Mouse (Mus musculus): Measurements from ENCODE around the gene Bst2. TPM values are rescaled to one million over a fixed set of nuclear protein-coding genes. Genes with fewer than 3 reads are reported as not detected.
A peak's percentile ranks its signal among the peaks of the same experiment; 100 is the strongest.

Bst2 gene
- 1 to 10 TPM; 8.6 to 9.3 TPM for total RNA-seq (2021)
- long read RNA-seq, experiment 1, partial matches to known transcripts = 0 of 4 reads
- long read RNA-seq, experiment 1, other reads (novel, unspliced or antisense) = 0 of 4 reads
- long read RNA-seq, experiment 2, partial matches to known transcripts = 0 of 2 reads
- long read RNA-seq, experiment 2, other reads (novel, unspliced or antisense) = 0 of 2 reads

DNA sequence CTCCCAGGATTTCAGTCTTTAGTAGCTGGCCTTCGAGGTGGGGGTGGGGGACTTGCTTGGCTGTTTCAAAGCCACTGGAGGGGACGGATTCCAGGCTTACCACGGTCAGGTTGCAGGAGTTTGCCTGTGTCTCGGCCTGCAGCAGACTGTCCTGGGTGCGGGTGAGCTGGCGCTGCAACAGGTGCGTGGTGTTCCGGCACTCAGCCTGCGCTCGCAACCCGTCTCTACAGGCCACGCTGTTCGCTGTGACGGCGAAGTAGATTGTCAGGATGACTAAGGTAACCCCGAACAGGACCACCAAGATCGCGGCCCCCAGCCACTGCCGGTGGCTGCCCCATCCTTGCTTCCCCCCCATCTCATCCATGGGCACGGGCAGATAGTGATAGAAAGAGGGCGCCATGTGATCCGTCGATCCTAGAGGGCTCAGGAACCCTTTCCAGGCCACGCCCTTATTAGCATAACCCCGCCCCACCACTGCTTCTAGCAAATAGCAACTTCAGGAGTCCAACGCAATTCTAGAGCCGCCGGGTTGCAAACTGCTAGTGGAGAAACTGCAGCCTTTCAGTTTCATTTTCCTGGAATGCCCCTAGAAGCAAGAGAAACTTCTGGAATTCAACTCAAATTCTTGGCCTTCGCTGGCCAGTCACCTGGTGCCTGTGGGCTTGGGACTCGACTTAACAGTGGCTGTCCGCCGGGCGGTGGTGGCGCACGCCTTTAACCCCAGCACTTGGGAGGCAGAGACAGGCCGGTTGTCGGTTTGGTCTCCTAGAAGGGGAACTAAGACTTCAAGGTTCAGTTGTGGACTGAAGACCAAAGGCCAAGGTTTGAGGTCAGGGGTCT, at the start of gene Bst2:
TSS of gene Bst2 (minus strand) at position 429 of the 840 bp plus-strand sequence.
- intact Hi-C loops (cut with DNase I; ENCODE audit: low total_unique reads) = no loop called here
- DNase-seq = peak; percentile 85

DNA sequence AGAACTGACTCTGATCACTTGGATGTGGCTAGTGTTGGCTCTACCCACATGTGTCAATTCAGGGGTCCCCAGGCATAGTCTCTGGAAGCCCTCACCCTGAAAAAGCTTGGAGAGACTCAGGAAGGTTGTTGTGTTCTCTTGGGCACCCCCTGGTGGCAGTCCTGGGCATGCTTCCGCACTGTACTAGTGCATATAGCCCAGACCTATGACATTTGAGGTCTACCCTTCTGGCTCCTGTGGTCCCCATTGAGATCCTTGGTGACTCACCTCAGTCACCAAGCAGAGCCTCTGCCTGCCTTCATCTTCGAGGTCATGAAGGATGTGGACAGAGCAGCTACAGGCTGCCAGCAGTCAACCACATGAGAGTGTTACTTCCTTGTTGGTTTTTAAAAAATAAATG, 49.6 kb upstream of the Bst2 start:
- DNase-seq = no peak
- intact Hi-C loops (cut with DNase I; ENCODE audit: low total_unique reads) = no loop called here

DNA sequence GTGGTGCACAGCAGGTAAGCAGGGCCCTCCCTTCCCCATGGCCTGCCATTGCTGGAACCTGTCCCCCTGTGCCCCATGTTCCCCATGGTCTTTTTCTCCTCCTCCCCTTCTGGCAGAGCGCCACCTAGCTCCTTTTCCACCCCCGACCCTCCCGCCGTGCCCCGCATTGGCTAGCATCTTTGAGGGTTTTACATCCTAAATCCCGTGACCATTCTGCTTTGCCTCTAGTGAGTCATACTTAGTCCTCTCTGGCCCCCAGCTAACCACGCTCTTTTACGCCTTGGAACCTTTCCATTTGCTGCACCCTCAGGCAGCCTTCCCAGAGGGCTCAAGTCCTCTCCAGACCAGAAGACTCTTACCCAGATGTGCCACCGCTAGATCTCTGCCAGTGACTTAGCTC, 42.9 kb upstream of the Bst2 start:
- no peak for DNase-seq
- intact Hi-C loops (cut with DNase I; ENCODE audit: low total_unique reads) = no loop called here

DNA sequence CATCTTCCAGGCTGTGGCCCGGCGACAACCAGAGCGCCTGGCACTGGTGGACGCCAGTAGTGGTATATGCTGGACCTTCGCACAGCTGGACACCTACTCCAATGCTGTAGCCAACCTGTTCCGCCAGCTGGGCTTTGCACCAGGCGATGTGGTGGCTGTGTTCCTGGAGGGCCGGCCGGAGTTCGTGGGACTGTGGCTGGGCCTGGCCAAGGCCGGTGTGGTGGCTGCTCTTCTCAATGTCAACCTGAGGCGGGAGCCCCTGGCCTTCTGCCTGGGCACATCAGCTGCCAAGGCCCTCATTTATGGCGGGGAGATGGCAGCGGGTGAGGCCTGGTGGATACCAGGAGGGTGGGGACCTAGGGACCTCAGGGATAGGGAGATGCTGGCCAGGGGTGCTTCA, 42.2 kb upstream of the Bst2 start:
- peak; percentile 68 for DNase-seq
- intact Hi-C loops (cut with DNase I; ENCODE audit: low total_unique reads) = no loop called here

DNA sequence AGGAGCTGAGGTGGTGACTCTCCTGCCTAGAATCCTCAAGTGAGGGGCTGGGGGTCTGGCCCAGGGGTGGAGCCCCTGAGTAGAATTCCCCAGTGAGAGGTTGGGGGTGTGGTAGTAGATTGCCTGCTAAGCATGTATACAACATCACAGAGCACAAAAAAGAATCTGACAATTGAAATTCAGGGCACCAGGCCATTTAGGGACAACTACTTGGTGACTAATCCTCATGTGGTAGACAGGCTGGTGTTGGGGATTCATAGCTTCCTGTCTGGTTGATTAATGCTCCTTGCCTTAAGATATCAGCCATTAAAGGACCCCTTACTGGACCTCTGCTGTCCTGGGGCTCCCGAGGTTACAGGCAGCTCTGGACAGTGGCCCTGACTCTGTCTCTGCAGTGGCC, 41.8 kb upstream of the Bst2 start:
- intact Hi-C loops (cut with DNase I; ENCODE audit: low total_unique reads) = no loop called here
- DNase-seq = no peak

DNA sequence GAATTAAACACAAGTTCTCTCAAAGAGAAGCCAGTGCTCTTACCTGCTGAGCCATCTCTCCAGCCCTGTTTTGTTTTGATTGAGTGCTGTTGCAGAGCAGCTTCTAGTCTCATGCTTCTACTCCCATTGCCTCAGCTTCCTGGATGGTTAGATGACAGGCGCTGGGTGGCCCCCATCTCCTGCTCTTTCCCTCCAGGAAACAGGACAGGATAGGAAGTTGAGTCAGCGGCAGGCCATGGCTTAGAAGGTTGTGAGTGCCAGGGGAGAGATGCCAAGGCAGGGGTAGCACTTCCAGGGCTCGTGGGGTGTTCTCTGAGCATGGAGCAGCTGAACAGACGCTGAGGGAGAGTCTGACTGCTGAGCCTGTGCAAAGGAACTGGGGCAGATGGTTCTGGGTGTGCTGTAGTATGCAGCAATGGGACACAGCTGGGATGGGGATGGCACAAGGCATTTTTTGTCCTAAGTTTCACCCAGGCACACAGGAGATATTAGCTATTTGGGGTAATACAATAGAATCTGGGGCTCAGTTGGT, 40.7 kb upstream of the Bst2 start:
- DNase-seq = no peak
- intact Hi-C loops (cut with DNase I; ENCODE audit: low total_unique reads) = no loop called here

DNA sequence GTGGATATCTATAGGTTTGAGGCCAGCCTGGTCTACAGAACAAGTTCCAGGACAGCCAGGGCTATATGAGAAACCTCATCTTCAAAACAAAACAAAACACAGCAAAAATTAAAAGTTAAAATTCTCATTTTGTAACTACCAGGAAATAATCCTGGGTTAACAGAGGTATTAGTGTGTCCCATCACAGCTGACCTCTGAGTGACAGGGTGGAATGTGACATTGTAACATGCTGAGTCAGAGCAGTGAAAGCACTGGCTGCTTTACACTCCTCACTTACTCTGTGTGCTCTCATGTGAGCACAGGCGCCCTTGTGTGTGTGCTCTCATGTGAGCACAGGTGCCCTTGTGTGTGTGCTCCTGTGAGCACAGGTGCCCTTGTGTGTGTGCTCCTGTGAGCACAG, 37.8 kb upstream of the Bst2 start:
- intact Hi-C loops (cut with DNase I; ENCODE audit: low total_unique reads) = no loop called here
- no peak for DNase-seq

DNA sequence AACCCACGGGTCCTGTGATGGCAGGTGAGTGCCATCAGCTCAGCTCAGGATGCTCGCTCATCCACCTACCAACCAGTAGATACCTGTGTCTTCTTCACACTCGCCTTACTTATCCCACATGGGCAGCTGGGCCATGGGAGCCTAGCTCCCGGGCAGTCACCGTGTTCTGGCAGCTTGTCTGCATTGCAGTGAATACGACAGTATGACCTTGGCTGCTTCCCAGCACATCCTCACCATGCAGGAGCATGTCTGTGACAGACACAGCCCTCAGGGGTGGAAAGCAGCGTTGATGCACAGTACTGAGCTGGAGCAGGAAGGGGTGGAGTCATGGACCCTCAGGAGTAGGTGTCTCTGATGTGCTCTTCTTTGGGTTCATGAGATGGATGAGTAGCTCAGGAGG, 37.2 kb upstream of the Bst2 start:
- intact Hi-C loops (cut with DNase I; ENCODE audit: low total_unique reads) = no loop called here
- no peak for DNase-seq

DNA sequence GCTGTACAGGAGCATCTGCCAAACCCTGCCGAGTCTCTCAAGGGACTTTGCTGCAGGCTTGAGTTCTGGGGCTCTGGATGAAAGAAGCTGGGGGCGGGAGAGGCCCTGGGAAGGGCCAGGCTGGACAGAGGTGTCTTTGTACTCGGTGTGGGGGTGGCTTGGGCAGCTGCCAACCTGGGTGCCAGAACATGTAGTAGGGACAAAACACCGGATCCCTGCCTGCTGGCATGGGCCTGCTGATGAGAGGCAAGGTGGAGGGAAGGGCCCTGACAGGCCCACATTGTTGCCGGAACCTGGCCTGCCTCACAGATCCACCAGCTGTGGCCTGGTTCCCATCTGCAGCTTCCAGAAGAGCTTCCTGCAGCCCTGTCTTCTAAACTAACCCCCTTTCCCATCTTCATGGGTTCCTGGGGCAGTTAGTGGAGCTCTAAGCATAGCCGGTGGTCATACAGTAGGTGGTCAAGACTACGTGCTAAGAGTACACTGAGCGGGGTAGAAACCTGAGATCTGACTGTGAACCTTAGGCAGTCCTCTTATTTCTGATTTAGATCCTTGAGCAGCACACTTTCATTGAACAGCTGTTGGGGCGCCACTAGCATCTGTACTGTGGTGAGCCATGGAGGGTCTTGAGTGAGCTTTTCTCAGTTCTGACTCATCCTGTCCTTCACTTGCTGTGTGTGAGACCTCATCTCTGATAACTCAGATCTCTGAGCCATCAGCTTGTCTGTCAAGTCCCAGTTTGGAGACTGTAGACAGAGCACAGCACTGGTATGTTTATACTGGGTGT, 35.8 kb upstream of the Bst2 start:
- intact Hi-C loops (cut with DNase I; ENCODE audit: low total_unique reads) = no loop called here
- peak; percentile 72 for DNase-seq

DNA sequence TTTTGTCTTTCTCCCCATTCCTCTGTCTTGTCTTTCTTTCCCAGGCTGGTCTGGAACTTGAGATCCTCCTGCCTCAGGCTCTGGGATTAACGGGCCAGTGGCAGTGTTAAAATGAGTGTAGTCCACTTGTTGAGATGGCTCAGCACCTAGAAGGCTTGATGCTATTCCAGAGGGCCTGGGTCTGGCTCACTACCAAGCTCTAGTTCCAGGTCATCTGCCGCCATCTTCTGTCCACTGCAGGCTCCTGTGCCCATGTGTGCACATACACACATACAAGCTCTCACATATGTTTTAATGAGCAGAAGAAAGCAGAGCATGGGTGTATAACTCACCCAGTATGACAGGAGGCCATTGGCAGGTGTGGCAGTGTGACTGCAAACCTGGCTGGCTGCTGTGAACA, 34.8 kb upstream of the Bst2 start:
- DNase-seq = no peak
- intact Hi-C loops (cut with DNase I; ENCODE audit: low total_unique reads) = no loop called here

DNA sequence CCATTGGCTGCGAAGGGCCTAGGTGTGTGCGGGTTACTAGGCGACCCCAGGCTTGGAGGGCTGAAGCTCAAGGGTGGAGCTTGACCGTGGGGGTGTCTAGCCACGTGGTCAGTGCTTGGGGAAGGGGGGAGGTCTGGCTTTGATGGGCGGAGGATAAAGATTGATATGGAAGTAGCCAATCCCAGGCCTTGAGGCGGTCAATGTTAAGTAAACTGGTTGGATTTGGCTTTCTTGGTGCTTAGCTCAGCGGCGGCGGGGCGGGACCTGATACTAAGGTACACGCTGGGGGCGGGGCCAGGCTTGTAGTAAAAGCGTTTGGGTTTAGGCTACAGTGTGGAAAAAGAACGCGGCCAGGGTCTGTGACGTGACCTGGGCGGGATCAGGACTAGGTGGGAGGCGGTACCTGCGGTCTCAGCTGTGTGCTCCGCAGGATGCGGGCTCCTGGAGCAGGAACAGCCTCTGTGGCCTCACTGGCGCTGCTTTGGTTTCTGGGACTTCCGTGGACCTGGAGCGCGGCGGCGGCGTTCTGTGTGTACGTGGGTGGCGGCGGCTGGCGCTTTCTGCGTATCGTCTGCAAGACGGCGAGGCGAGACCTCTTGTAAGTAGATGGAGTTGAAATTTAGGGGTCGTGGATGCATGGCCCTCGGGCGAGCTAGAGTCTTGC, 33.2 kb upstream of the Bst2 start:
- peak; percentile 87 for DNase-seq
- intact Hi-C loops (cut with DNase I; ENCODE audit: low total_unique reads) = no loop called here

DNA sequence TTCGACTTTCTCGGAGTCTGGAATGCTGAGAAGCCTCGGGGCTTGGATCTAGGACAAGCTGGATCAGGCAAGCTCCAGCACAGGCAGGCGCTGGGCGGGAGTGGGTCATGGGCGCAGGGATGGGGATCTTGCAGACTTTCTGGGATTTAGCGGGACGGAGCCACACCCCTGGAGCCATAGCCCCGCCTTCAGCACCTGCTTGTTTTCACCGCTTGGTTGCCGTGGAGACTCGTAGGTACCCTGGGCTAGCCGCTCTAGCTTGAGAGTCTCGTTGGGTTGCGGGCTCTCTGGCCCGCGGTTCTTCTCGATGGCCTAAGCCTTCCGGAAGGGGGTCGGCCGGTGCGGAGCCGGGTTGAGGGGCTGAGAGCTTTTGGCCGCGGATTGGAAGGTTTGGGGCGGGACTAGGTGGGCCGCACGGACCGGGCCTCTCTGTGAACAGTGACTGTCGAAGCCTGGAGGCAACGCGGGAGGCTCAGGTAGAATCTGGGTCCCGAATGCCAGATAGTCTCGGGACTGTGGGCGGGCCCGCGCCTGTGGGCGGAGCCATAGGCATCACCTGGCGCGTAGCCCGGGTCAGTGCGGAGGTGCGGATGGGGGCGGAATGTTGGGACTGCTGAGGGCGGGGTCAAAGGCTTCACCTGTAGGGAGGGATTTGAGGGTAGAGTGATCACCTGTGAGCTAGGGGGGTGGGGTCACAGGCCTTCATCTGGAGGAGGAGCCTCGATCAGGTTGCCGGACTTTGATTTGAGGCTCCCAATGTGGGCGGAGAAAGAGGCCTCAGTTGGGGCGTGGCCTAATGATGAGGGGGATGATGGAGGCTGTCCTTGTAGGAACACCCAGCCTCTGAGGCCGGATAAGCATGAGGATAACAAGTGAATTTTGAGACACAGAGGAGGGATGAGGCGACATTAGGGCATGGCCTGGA, 32.4 kb upstream of the Bst2 start:
- intact Hi-C loops (cut with DNase I; ENCODE audit: low total_unique reads) = no loop called here
- peak; percentile 80 for DNase-seq

DNA sequence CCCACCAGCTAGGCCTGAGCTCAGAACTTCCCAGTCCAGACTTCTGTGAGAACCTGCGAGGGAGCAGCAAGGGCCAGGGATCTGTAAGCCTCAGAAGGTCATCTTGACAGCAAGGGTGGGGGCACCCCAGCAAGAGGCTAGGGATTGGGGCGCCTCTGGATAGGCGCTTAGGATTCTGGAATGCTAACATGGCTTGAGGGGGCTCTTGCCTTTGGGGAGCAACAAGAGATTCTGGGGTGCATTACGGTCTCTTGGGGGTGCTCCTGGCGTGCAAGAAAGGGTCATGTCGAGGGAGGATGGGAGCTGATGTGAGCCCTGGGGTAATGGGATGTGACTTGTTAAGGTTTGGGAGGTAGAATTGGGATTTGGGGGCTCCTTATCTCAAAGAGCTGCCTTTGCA, 31.7 kb upstream of the Bst2 start:
- no peak for DNase-seq
- intact Hi-C loops (cut with DNase I; ENCODE audit: low total_unique reads) = no loop called here

DNA sequence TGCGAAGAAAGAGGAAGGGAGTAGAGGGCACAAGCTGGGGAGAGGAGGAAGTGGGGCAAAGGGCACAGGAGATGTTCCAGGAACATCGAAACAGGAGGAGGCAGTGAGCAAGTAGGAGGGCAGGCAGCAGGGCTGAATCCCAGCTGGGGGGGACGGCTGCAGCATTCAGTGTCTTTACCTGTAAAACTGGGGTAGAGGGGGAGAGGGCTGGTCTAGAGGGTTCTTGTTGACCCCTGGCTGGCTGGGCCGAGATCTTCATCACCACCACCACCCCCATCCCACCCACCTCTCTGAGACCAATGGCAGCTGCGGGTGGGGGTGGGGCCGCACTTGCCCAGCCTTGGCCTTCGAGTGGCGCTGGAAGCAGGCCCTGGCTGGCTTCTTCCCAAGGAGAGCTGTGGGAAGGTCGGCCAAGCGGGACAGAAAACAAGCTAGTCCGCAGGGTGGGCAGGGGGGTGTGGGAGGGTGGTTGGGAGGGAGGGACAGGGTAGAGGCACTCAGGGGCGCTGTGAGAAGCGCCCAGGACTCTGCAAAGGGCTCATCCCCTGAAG, 31.2 kb upstream of the Bst2 start, which contains the start of gene Slc27a1:
TSS of gene Slc27a1 (plus strand) at position 496 of the 551 bp plus-strand sequence.
- intact Hi-C loops (cut with DNase I; ENCODE audit: low total_unique reads) = no loop called here
- DNase-seq = peak; percentile 80

DNA sequence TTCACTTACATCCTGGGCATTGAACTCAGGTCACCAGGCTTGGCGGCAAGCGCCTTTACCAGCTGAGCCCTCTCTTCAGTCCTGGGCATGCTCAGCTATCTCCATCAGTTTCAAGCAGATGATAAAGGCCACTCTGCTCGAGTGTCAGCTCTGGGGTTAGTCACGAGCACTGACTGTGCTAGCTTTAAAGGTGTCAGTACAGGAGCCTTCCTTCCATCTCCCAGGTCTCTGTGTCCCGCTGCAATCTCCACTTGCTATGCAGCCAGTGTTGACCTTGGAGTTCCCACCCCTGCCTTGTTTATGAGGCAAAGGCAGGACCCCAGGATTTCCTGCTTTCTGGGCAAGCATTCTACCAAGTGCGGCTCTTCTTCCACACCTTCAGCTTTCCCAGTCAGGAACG, 30.3 kb upstream of the Bst2 start:
- intact Hi-C loops (cut with DNase I; ENCODE audit: low total_unique reads) = no loop called here
- DNase-seq = no peak

DNA sequence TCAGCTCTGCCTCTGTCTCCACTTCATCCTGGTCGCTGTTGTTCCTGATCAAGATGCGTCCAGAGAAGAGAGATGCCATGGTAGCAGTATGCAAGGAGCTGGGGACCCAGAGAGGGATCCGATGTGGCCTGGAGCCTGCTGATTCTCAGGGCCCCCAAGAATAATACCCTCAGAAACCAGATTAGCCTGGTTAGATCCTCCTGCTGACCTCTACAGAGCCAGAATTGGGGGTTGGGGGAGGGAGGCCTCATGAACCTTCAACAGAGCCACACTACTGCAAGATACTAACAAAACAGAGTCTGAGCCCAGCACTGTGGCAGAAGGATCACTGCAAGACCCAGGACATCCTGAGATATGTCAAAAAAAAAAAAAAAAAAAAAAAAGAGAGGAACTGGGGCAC, 29.2 kb upstream of the Bst2 start, which contains the start of gene Nxnl1:
TSS of gene Nxnl1 (minus strand) at position 101 of the 400 bp plus-strand sequence.
- no peak for DNase-seq
- intact Hi-C loops (cut with DNase I; ENCODE audit: low total_unique reads) = no loop called here

DNA sequence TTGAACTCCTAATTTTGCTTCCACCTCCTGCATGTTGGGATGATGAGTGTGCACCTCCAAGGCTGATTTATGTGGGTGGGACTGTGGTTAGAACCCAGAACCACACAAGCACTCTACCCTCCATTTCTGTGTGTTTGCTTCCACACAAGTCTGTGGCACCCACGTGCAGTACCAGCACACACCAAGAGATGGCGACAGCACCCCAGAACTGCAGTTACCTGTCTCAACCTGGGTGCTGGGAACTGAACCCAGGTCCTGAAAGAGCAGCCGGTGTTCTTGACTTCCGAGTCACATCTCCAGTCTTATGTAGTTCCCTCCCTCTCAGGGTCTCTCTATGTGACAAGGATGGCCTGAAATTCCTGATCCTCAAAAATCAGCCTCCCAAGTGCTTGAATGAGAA, 26.7 kb upstream of the Bst2 start:
- intact Hi-C loops (cut with DNase I; ENCODE audit: low total_unique reads) = loop anchor here (2.0 kb wide), 2 partner anchors 33 to 97 kb away; partner anchors contain the start of gene Fam129c
- no peak for DNase-seq

DNA sequence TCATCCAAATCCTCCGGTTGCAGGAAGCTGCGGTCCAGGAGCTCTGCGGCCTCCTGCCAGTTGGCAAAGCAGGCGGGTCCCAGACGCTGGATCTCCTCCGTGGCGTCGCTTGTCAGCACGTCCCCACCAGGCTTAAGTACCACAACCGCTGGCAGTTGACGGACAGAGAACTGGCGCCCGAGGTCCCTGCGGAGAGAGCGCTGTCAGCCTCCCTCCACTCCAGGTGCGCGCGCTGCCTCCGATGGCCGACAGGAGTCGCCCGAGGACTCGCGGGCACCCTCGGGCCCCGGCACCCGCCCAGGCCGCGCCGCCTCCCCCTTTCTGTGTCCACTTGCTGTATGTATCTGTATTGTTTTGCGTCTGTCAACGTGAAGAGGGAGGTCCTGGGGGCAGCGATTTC, 25.5 kb upstream of the Bst2 start:
- DNase-seq = peak; percentile 85
- intact Hi-C loops (cut with DNase I; ENCODE audit: low total_unique reads) = loop anchor here (2.0 kb wide), 1 partner anchor 34 kb away; the partner anchor contains the start of gene Fam129c

Data from gastrocnemius, postnatal 14 days (tissue).